Mouse (Mus musculus): ENCODE data around the gene Fsd2. TPM values are rescaled to one million over a fixed set of nuclear protein-coding genes. Genes with fewer than 3 reads are reported as not detected.

Fsd2 gene
- polyA plus RNA-seq, 1 experiment from 2014 or later = 65.8 TPM

DNA sequence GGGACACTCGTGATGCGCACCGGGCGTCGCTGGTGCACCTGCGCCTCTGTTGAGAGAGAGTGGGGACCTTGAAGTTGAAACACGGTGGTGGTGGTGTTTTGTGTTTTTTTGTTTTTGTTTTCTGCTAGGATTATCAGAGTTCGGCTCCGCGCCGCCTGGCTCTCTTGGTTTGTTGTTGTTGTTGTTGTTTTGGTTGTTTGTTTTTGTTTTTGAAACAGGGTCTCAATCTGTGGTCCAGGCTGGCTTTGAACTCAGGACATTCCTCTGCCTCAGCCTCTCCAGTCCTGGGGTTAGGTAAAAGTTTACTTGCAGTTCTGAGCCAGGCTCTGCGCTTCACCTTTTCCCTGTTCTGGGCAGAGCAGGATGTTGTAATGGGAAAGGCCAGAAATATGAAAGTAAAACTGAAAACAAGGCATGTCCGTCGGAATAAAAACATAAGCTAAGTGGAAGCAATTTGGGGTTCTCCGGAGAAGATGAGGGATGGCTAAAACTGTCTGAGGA lies 5.2 kb upstream of the Fsd2 start:
- H3K27me3 ChIP-seq (replicated peaks) = no peaks in the 10 kb centered on the region
- peak overlapping the region; percentile 90 for H3K4me3 ChIP-seq
- H3K4me2 ChIP-seq = peak overlapping the region; percentile 82
- 17% methylated on average over 15 of the region's 15 CpGs for WGBS
- peak overlapping the region; percentile 96 for H3K9ac ChIP-seq
- peaks cover 16% of the 10 kb centered on the region for H3K36me3 ChIP-seq
- peak overlapping the region; percentile 95 for H3K27ac ChIP-seq (ENCODE audit: poor library complexity, severe bottlenecking)
- ATAC-seq (ENCODE audit: insufficient number of reproducible peaks, low FRiP score) = no peak
- H3K9me3 ChIP-seq (replicated peaks) = no peaks in the 10 kb centered on the region
- H3K4me1 ChIP-seq (replicated peaks) = peaks cover 37% of the 10 kb centered on the region

DNA sequence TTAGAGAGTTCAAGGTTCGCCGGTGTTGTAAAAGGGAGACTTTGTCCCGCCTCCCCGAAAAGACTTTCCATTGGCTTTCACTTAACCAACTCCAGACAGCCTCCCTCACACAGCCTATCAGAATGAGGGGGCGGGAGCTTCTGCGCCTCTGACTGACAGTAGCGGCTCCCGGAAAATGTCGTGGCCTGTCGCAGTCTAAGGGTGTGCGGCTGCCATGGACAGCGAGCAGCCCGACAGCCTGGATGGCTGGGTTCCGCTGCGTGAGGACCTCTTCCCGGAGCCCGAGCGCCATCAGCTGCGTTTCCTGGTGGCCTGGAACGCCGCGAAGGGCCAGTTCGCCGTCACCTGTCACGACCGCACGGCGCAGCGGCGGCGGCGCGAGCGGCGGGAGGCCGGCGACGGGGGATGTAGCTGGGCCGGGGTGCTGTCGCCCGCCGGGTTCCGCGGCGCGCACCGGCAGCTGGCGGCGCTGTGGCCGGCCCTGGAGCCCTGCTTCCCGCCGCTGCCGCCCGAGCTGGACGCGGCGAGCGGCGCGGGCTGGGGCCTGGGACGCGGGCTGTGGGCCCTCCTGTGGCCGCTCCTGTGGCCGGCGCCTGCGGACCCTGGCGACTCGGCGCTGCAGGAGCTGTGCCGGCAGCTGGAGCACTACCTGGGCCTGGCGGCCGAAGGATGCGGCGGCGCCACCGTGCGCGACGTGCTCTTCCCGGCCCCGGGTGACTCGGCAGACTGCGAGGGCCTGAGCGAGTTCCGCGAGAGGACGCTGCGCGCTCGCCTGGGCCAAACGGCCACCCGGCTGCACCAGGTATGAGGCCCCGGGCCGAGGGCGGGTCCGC lies 4.6 kb upstream of the Fsd2 start, which contains the start of gene Whamm:
Gene Whamm, plus strand, starts transcription at position 159 of the 833 bp plus-strand sequence.
- peak within 1 kb of the TSS; percentile 96 for H3K9ac ChIP-seq
- peaks cover 37% of the 10 kb centered on the region for H3K4me1 ChIP-seq (replicated peaks)
- H3K27ac ChIP-seq (ENCODE audit: poor library complexity, severe bottlenecking) = peak within 1 kb of the TSS; percentile 95
- no peaks in the 10 kb centered on the region for H3K27me3 ChIP-seq (replicated peaks)
- no peaks in the 10 kb centered on the region for H3K9me3 ChIP-seq (replicated peaks)
- WGBS = under 1% methylated on average over 90 of the region's 96 CpGs
- H3K36me3 ChIP-seq = peaks cover 14% of the 10 kb centered on the region
- peak; percentile 96 for ATAC-seq (ENCODE audit: insufficient number of reproducible peaks, low FRiP score)
- H3K4me2 ChIP-seq = peak within 1 kb of the TSS; percentile 82
- H3K4me3 ChIP-seq = peak within 1 kb of the TSS; percentile 90

DNA sequence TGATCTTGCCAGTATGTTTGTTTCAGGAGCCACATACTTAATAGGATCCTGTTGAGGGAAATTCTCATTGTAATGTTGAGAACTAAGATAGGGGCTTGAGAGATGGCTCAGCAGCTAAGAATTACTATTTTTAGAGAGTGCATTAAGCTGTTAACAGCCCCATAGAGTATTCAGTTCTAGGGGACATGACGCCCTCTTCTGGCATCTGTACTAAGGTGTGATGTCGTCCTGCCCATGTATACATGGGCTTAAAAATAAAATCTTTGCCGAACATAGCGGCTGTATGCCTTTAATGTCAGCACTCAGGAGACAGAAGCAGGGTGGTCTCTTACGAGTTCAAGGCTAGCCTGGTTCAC lies 4.0 kb upstream of the Fsd2 start:
- Histone ChIP-seq H3K9ac (no peak overlapping the region), H3K4me2 (peak overlapping the region; percentile 82), H3K27me3 (replicated peaks) (no peaks in the 10 kb centered on the region), H3K27ac (ENCODE audit: poor library complexity, severe bottlenecking) (peak overlapping the region; percentile 95), H3K4me1 (replicated peaks) (peaks cover 38% of the 10 kb centered on the region), H3K36me3 (peaks cover 9% of the 10 kb centered on the region), H3K9me3 (replicated peaks) (no peaks in the 10 kb centered on the region), H3K4me3 (peak overlapping the region; percentile 90)
- WGBS = 3% methylated on average over 5 of the region's 5 CpGs
- peak; percentile 16 for ATAC-seq (ENCODE audit: insufficient number of reproducible peaks, low FRiP score)

DNA sequence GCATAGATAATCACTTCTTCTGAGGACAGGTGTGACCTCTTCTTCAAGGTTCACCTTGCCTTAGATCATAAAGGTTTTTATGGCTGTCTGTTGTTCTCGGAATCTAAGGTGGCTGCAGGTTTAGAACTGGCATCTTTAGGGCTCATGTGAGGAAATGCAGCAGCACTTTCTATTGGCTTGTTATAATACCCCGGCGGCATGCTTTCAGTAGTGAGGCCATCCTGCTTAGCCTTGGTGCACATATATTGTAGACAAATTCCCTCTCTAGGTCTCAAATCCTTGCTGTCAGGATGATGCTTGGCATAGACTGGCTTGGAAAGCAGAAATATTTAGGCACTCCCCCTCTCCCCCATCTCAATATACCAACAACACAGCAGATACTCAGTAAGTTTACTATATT lies 3.5 kb upstream of the Fsd2 start:
- Histone ChIP-seq H3K9me3 (replicated peaks) (no peaks in the 10 kb centered on the region), H3K27me3 (replicated peaks) (no peaks in the 10 kb centered on the region), H3K27ac (ENCODE audit: poor library complexity, severe bottlenecking) (peak overlapping the region; percentile 95), H3K4me2 (no peak overlapping the region), H3K9ac (no peak overlapping the region), H3K36me3 (peaks cover 6% of the 10 kb centered on the region), H3K4me3 (no peak overlapping the region), H3K4me1 (replicated peaks) (peaks cover 41% of the 10 kb centered on the region)
- ATAC-seq (ENCODE audit: insufficient number of reproducible peaks, low FRiP score) = no peak
- 86% methylated on average over 3 of the region's 3 CpGs for WGBS

DNA sequence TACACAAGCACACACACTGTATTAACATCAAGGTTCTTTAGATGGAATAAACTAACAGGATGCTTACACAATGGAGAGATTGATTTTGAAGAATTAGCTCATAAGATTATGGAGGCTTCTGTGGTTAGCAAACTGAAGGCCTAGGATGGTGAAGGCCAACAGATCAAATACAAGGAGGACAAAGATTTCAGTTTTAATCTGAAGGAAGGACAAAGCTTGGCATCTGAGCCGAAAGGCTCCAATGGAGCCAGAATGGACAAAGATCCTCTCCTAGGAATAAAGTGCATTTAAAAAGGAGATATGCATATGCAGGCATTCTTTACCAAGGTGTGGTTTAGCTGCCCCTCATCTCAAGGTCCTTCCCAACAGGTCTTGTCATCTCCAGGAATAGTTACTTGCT lies 3.1 kb upstream of the Fsd2 start:
- 89% methylated on average over 1 of the region's 1 CpGs for WGBS
- no peak overlapping the region for H3K4me3 ChIP-seq
- no peak overlapping the region for H3K4me2 ChIP-seq
- no peak for ATAC-seq (ENCODE audit: insufficient number of reproducible peaks, low FRiP score)
- no peaks in the 10 kb centered on the region for H3K27me3 ChIP-seq (replicated peaks)
- H3K27ac ChIP-seq (ENCODE audit: poor library complexity, severe bottlenecking) = 0 out of 2 replicates have a peak overlapping the region, but pooled peaks have one; percentile 95
- no peak overlapping the region for H3K9ac ChIP-seq
- peaks cover 1% of the 10 kb centered on the region for H3K36me3 ChIP-seq
- no peaks in the 10 kb centered on the region for H3K9me3 ChIP-seq (replicated peaks)
- peaks cover 41% of the 10 kb centered on the region for H3K4me1 ChIP-seq (replicated peaks)

DNA sequence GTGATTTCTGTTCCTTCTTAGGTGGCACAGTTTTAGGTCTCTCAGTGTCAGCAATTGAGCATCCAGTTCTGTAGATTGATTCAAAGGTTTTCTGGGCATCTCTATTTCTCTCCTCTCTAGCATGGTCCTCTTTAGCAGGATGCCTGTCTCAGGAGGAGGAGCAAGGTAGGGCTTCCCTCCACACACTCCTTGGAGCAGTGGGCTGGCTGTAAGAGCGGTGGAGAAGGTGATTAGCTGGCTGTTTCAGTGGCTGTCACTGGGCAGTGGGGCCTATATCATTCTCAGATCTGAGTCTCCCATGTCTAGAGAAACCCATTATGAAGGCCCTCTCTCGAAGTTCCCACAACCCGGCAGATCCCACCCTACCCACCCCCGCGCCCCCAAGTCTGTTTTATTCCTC lies 652 bp upstream of the Fsd2 start:
- no peak for ATAC-seq (ENCODE audit: insufficient number of reproducible peaks, low FRiP score)
- H3K4me3 ChIP-seq = no peak overlapping the region
- H3K9ac ChIP-seq = 0 out of 2 replicates have a peak overlapping the region, but pooled peaks have one; percentile 59
- H3K4me2 ChIP-seq = peak overlapping the region; percentile 80; the same call in 1 of the 2 replicates
- no peaks in the 10 kb centered on the region for H3K27me3 ChIP-seq (replicated peaks)
- H3K4me1 ChIP-seq (replicated peaks) = peaks cover 46% of the 10 kb centered on the region
- peak overlapping the region; percentile 93 for H3K27ac ChIP-seq (ENCODE audit: poor library complexity, severe bottlenecking)
- WGBS = 75% methylated on average over 5 of the region's 5 CpGs
- H3K36me3 ChIP-seq = no peaks in the 10 kb centered on the region
- no peaks in the 10 kb centered on the region for H3K9me3 ChIP-seq (replicated peaks)

DNA sequence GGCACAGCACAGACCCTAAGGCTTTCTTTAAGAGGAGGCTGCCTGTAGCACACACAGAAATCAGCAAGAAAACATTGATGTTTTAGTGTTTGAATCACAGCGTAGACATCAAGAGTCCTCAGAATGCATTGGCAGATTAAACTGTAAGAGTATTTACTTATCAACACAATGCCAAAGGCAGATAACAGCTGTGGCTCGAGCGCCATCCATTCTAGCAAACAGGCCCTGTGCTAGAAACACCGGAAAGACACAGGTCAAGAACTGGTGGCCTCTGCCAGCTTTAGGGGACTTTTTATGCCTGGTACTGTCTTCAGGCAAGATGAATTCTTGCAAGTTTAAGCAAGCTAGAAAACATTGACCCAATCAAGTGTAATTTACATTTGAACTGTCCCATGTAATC lies 412 bp downstream of the Fsd2 start:
- Histone ChIP-seq H3K27ac (ENCODE audit: poor library complexity, severe bottlenecking) (peak overlapping the region; percentile 93), H3K4me3 (peak overlapping the region; percentile 49), H3K9me3 (replicated peaks) (no peaks in the 10 kb centered on the region), H3K4me2 (peak overlapping the region; percentile 80), H3K9ac (peak overlapping the region; percentile 76), H3K27me3 (replicated peaks) (no peaks in the 10 kb centered on the region), H3K36me3 (no peaks in the 10 kb centered on the region), H3K4me1 (replicated peaks) (peaks cover 42% of the 10 kb centered on the region)
- no peak for ATAC-seq (ENCODE audit: insufficient number of reproducible peaks, low FRiP score)
- WGBS = 27% methylated on average over 4 of the region's 4 CpGs

DNA sequence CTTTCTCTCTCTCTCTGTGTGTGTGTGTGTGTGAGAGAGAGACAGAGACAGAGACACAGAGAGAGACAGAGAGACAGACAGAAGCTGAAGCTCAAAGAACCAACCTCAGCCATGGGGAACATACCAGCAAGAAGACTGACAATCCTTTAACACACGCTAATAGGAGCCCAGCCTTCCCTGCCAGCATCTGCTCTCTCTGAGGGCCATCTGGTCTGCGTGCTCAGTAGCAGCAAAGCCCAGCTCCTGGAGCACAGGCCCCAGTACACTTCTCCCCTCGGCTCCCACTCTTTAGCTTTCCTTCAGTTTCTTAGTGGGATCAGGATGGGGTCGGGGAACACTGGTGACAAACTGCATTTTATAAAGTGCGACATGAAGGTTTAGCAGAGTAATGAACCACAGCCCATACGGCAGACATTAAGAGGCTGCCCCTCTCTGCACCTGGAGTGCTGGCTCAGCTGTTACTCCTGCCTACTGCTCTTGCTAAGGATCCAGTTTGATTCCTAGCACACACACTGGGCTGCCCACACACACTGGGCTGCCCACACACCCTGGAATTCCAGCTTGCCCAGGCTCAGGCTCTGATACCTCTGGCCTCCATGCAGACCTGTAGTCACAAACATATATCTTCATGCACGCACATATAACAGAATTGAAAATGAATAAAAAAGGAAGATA lies 1.2 kb downstream of the Fsd2 start:
- Histone ChIP-seq H3K27me3 (replicated peaks) (no peaks in the 10 kb centered on the region), H3K4me2 (peak overlapping the region; percentile 80), H3K27ac (ENCODE audit: poor library complexity, severe bottlenecking) (peak overlapping the region; percentile 93), H3K9me3 (replicated peaks) (no peaks in the 10 kb centered on the region), H3K4me1 (replicated peaks) (peaks cover 50% of the 10 kb centered on the region), H3K9ac (peak overlapping the region; percentile 81), H3K4me3 (peak overlapping the region; percentile 49), H3K36me3 (no peaks in the 10 kb centered on the region)
- no peak for ATAC-seq (ENCODE audit: insufficient number of reproducible peaks, low FRiP score)
- 47% methylated on average over 7 of the region's 7 CpGs for WGBS

DNA sequence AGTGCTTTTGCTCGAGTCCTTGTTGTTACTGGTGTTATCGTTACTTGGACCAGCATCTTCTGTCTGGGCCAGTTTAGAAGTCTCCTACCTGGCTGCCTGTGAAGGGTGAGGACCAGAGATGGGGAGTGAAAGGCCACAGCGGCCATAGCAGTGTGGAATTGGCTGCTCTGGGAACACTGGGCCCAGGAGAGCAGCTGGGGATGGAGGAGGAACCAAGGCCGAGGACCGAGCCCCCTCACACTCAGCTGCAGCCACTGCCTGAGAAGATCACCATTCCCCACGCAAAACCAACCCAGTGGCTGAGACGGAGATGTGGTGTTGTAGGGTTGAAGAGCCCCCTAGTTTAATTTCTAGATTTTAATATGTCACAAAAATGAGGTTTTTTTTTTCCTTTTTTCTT lies 2.0 kb downstream of the Fsd2 start:
- peak overlapping the region; percentile 49 for H3K4me3 ChIP-seq
- WGBS = 72% methylated on average over 7 of the region's 7 CpGs
- H3K4me2 ChIP-seq = peak overlapping the region; percentile 80
- H3K27me3 ChIP-seq (replicated peaks) = no peaks in the 10 kb centered on the region
- H3K9ac ChIP-seq = peak overlapping the region; percentile 65
- peak overlapping the region; percentile 62 for H3K27ac ChIP-seq (ENCODE audit: poor library complexity, severe bottlenecking)
- H3K36me3 ChIP-seq = 0 out of 2 replicates have a peak, but pooled peaks cover 1% of the 10 kb centered on the region
- no peaks in the 10 kb centered on the region for H3K9me3 ChIP-seq (replicated peaks)
- H3K4me1 ChIP-seq (replicated peaks) = peaks cover 51% of the 10 kb centered on the region
- ATAC-seq (ENCODE audit: insufficient number of reproducible peaks, low FRiP score) = no peak

DNA sequence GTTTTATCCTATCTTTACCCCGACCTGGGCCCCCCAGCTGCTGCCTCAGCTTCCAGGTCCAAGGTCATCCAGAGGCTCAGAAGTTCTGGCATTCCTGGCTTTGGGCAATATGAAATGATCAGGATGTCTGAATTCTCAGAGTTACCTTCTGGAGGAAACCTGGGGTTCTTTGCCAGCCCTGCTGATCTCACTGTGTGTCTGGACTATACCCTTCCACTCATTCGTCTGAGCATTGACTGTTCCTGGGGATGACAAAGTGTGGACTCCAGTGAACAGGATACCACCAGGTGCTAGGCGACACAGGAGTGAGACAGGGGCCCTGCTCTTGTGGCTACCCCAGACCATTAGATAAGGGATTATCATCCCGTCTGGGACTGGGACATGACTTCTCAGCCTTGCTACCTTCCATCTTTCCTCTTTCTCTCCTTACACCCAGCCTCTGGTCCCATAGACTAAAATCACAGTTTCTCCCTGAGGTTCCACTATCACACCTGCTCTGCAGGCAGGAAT lies 3.2 kb downstream of the Fsd2 start:
- H3K27me3 ChIP-seq (replicated peaks) = no peaks in the 10 kb centered on the region
- 0 out of 2 replicates have a peak overlapping the region, but pooled peaks have one; percentile 23 for H3K9ac ChIP-seq
- peaks cover 54% of the 10 kb centered on the region for H3K4me1 ChIP-seq (replicated peaks)
- no peak overlapping the region; the same call in 1 of the 2 replicates for H3K4me3 ChIP-seq
- peak overlapping the region; percentile 9; the same call in 1 of the 2 replicates for H3K27ac ChIP-seq (ENCODE audit: poor library complexity, severe bottlenecking)
- H3K4me2 ChIP-seq = peak overlapping the region; percentile 80
- peaks cover 13% of the 10 kb centered on the region; the same call in 1 of the 2 replicates for H3K36me3 ChIP-seq
- no peaks in the 10 kb centered on the region for H3K9me3 ChIP-seq (replicated peaks)
- 40% methylated on average over 4 of the region's 4 CpGs for WGBS
- ATAC-seq (ENCODE audit: insufficient number of reproducible peaks, low FRiP score) = no peak

DNA sequence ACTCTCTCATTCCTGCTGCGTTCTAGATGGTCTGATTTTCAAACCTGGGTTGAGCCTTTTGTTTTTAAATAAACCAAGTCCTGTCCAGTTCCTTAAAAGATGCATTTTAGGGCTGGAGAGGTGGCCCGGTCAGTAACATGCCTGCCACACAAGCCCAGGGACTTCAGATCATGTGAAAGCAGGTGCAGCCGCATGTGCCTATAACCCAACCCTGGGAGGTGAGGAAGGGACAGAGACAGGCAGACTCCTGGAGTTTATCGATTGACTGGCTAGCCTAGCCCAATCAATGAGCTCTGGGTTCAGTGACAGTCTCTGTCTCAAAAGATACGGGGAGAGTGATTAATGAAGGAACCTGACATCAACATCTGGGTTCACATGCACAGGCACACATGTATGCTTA lies 5.5 kb downstream of the Fsd2 start:
- Histone ChIP-seq H3K9ac (no peak overlapping the region), H3K4me1 (replicated peaks) (peaks cover 46% of the 10 kb centered on the region), H3K4me2 (no peak overlapping the region), H3K9me3 (replicated peaks) (no peaks in the 10 kb centered on the region), H3K4me3 (no peak overlapping the region), H3K27ac (ENCODE audit: poor library complexity, severe bottlenecking) (peak overlapping the region; percentile 33; the same call in 1 of the 2 replicates), H3K36me3 (peaks cover 24% of the 10 kb centered on the region), H3K27me3 (replicated peaks) (no peaks in the 10 kb centered on the region)
- no peak for ATAC-seq (ENCODE audit: insufficient number of reproducible peaks, low FRiP score)
- WGBS = 72% methylated on average over 5 of the region's 5 CpGs
